Mouse (Mus musculus) gastrocnemius, postnatal 14 days (tissue): ENCODE results near the gene Coq6. TPM values are rescaled to one million over a fixed set of nuclear protein-coding genes. Genes with fewer than 3 reads are reported as not detected.

Experiments
- total RNA-seq, 2 experiments: library from RNA; stranded (reverse); gene quantifications; 2 replicates each; pipeline ENCODE4 v1.2.3; 2021

Coq6 gene
- total RNA-seq, 2 experiments from 2014 or later, result 31.5 to 37.0 TPM

Other genes with a start within 250 kb of the Coq6 start
- 1 to 10 TPM; 7.0 to 7.3 TPM for gene Dnal1, start 247.3 kb upstream of the Coq6 start, total RNA-seq
- gene Pnma1, start 213.2 kb upstream of the Coq6 start, total RNA-seq, result under 1 TPM; 0.23 to 0.24 TPM
- 10 to 100 TPM; 10.8 to 11.2 TPM for gene Elmsan1, start 142.8 kb upstream of the Coq6 start, total RNA-seq
- 10 to 100 TPM; 64.0 to 68.9 TPM for gene Ptgr2, start 76.4 kb upstream of the Coq6 start, total RNA-seq
- 10 to 100 TPM; 15.3 to 17.4 TPM for gene Zfp410, start 44.8 kb upstream of the Coq6 start, total RNA-seq
- under 1 TPM; 0.47 to 0.49 TPM for gene Fam161b, start 176 bp downstream of the Coq6 start, total RNA-seq
- 1 to 10 TPM; 7.5 to 8.9 TPM for gene Entpd5, start 47.4 kb downstream of the Coq6 start, total RNA-seq
- 1 to 10 TPM; 1.1 to 1.2 TPM for gene Bbof1, start 47.4 kb downstream of the Coq6 start, total RNA-seq
- 1 to 10 TPM; 5.4 to 5.8 TPM for gene Rnf113a2, start 55.5 kb downstream of the Coq6 start, total RNA-seq
- 10 to 100 TPM; 43.2 to 55.1 TPM for gene Aldh6a1, start 89.3 kb downstream of the Coq6 start, total RNA-seq
- 1 to 10 TPM; 6.3 to 6.4 TPM for gene Lin52, start 89.8 kb downstream of the Coq6 start, total RNA-seq
- not detected for gene Vsx2, start 208.1 kb downstream of the Coq6 start, total RNA-seq